Mouse (Mus musculus) liver, embryonic 14.5 days (tissue): Measurements from ENCODE around the gene Zfp459.

Experiments
- CTCF ChIP-seq: IDR thresholded peaks from 2 replicates; pipeline ENCODE4 v1.5.1; 2016; ENCODE audit warnings: antibody characterized with exemption, low read depth, control low read depth
- EP300 ChIP-seq: IDR thresholded peaks from 2 replicates; pipeline ENCODE4 v1.6.1; 2016; ENCODE audit warnings: antibody characterized with exemption, low read depth

DNA sequence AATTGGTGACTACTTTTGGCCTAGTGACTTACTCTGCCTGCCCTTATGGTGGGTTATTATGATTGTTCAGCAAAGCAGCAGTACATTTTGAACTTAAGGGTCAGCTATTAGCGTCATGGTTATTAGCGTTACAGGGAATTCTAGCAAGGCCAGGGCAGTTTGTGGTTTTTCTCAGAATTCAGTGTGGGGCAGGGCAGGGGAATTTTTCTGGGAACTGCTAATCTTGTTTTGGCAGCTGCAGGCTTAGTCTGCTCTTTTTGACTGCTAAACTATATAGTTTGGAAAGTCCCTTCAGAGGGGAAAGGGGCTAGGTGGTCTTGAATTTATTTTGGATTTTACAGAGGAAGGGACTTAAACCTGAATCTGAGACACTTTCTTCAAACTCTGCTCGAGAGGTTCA lies 48.1 kb upstream of the Zfp459 start:
- TF ChIP-seq CTCF (no peak), EP300 (no peak)
